Mouse (Mus musculus) liver, embryonic 16.5 days (tissue): ENCODE data around the gene Atp1b2. TPM values are rescaled to one million over a fixed set of nuclear protein-coding genes. Genes with fewer than 3 reads are reported as not detected.

Experiments used
- ATAC-seq: fragments of 200-750 bp; cut with Nextera tagmentation; 2 replicates; pipeline ENCODE4 v1.8.0; 2017; ENCODE audit warnings: low read depth, mild to moderate bottlenecking, moderate number of reproducible peaks, moderate library complexity
- H3K27ac ChIP-seq: fragments of 300-500 bp; sonication (generic); 2 replicates; pipeline ENCODE4 v1.5.1; 2014; ENCODE audit warnings: mild to moderate bottlenecking, low read length
- H3K27me3 ChIP-seq: fragments of 300-500 bp; sonication (generic); 2 replicates; pipeline ENCODE4 v1.6.1; 2014; ENCODE audit warnings: low read depth, low read length, mixed read lengths; ENCODE audit not compliant: control insufficient read depth, insufficient read depth
- H3K36me3 ChIP-seq: fragments of 300-500 bp; sonication (generic); 2 replicates; pipeline ENCODE4 v1.6.1; 2014; ENCODE audit warnings: mild to moderate bottlenecking; ENCODE audit not compliant: control insufficient read depth, insufficient read depth
- H3K4me1 ChIP-seq: fragments of 300-500 bp; sonication (generic); 2 replicates; pipeline ENCODE4 v1.6.1; 2014; ENCODE audit warnings: low read depth, low read length, mixed read lengths; ENCODE audit not compliant: control insufficient read depth
- H3K4me2 ChIP-seq: fragments of 300-500 bp; sonication (generic); 2 replicates; pipeline ENCODE4 v1.6.1; 2014; ENCODE audit warnings: low read depth, low read length, mixed read lengths
- H3K4me3 ChIP-seq: fragments of 300-500 bp; sonication (generic); 2 replicates; pipeline ENCODE4 v1.5.1; 2014; ENCODE audit warnings: low read depth, mild to moderate bottlenecking, low read length
- H3K9ac ChIP-seq: fragments of 300-500 bp; sonication (generic); 2 replicates; pipeline ENCODE4 v1.6.1; 2014; ENCODE audit warnings: low read depth, low read length
- H3K9me3 ChIP-seq: fragments of 300-500 bp; sonication (generic); replicated peaks from 2 replicates; pipeline ENCODE4 v1.6.1; 2016; ENCODE audit warnings: low read length; ENCODE audit not compliant: control insufficient read depth
- WGBS: fragments of 180-500 bp; shearing (Covaris S2); extraction: QIAGEN DNeasy Blood & Tissue Kit; methylation state at CpG from one replicate; pipeline ENCODE4 v1.1.7; 2014; ENCODE audit not compliant: insufficient replicate concordance; 5-methylcytosine and 5-hydroxymethylcytosine counted together
- polyA plus RNA-seq: library from polyadenylated mRNA; unstranded; fragments of >200 nt; fragmentation: Nextera tagmentation; extraction: Ambion mirVana; gene quantifications from 2 replicates; pipeline ENCODE4 v1.2.1, GENCODE M21; 2015

The Atp1b2 gene
- polyA plus RNA-seq, 1 experiment from 2014 or later: 12.6 TPM

- Histone ChIP-seq H3K27me3 (peaks cover 47% of the 10 kb centered on the region), H3K4me2 (no peak overlapping the region), H3K9me3 (no peaks in the 10 kb centered on the region), H3K4me1 (peaks cover 8% of the 10 kb centered on the region; the same call in 1 of the 2 replicates), H3K36me3 (peaks cover 20% of the 10 kb centered on the region), H3K27ac (no peak overlapping the region), H3K4me3 (no peak overlapping the region), H3K9ac (no peak overlapping the region)
- 77% methylated on average over 16 of the region's 16 CpGs for WGBS
- ATAC-seq: no peak
Observed at GRCm38 (mm10) chr11:69560896-69561854, 44.6 kb downstream of the Atp1b2 start.

- no peak for ATAC-seq
- no peaks in the 10 kb centered on the region for H3K9me3 ChIP-seq
- H3K4me3 ChIP-seq: peak within 1 kb of the TSS; percentile 38
- 7% methylated on average over 59 of the region's 59 CpGs for WGBS
- peaks cover 49% of the 10 kb centered on the region for H3K27me3 ChIP-seq
- peaks cover 8% of the 10 kb centered on the region; the same call in 1 of the 2 replicates for H3K4me1 ChIP-seq
- H3K9ac ChIP-seq: peak within 1 kb of the TSS; percentile 14; the same call in 1 of the 2 replicates
- H3K36me3 ChIP-seq: peaks cover 20% of the 10 kb centered on the region
- H3K27ac ChIP-seq: no peak within 1 kb of the TSS
- peak within 1 kb of the TSS; percentile 47 for H3K4me2 ChIP-seq
Observed at GRCm38 (mm10) chr11:69559851-69560765, 45.6 kb downstream of the Atp1b2 start, which contains the start of gene Efnb3. Efnb3 (minus strand) TSS chr11:69560205.

DNA sequence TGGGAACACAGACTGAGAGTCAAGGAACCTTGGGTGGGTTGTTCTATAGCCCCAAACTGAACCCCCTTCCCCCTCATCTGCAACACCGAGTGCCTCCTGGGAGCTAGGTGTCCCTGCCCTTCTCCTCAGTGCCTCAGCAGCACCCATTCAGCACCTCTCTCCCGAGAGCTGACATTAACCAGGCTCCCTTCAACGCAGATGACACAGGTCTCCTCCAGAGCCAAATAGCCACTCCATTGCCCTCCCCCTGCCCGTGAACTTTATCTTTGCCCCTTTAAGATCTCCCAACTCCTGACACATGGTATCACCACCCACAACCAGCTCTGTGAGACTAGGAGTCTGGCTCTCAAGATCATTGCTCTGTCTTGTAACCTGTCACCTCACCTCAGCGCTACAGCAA is 46.6 kb downstream of the Atp1b2 start:
- no peak overlapping the region for H3K27ac ChIP-seq
- no peaks in the 10 kb centered on the region for H3K9me3 ChIP-seq
- no peak overlapping the region for H3K4me3 ChIP-seq
- H3K36me3 ChIP-seq: peaks cover 20% of the 10 kb centered on the region
- H3K4me2 ChIP-seq: no peak overlapping the region
- H3K27me3 ChIP-seq: peaks cover 49% of the 10 kb centered on the region
- WGBS: 20% methylated on average over 5 of the region's 5 CpGs
- no peak overlapping the region for H3K9ac ChIP-seq
- peaks cover 8% of the 10 kb centered on the region; the same call in 1 of the 2 replicates for H3K4me1 ChIP-seq
- no peak for ATAC-seq

DNA sequence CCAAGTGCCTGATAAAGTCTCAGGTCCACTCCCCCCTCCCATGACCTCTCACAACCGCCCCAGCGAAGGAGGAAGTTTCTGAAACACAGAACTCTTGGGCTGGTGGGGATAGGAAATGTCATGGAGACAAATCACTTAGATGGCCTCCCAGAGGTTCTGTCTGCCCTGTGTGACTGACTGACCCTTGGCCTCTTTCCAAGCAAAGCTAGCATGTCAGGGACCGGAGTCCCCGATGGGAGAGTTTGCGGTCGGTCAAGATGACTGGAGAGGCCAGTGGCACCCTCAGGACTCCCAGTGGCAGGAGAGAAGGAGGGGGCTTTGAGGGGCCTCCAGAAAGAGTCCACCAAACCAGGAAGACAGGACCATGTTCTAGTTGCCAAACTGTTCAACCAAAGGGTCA is 47.0 kb downstream of the Atp1b2 start:
- WGBS: 10% methylated on average over 6 of the region's 6 CpGs
- no peak overlapping the region for H3K4me3 ChIP-seq

DNA sequence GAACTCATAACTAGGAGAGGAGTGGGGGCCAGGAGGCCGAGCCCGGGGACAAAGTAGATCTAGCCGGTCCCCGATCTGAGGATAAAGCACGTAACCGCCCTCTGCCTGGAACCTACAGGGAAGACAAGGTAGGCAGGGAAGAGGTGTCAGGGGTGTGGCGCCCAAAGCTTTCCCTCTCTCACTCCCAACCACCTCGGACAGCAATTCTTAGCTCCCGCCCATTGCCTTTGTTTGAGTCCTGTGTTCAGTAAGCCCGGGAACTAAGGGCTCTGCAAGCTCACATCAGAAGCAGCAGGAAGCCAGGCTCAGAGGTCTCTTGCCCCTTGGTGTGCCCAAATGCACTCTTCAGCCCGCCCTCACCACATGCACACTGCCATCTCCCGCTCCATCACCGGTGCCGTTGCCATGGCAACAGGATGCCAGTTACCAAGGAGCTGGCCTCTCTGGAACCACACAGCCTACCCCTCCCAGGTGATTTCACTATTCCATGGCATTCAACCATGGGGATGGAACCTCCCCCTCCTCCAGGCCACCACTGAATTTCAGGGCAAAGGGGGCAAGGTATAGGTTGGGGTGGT is 48.3 kb downstream of the Atp1b2 start:
- Histone ChIP-seq H3K9ac (no peak overlapping the region), H3K4me2 (no peak overlapping the region), H3K36me3 (peaks cover 16% of the 10 kb centered on the region), H3K4me3 (no peak overlapping the region), H3K4me1 (peaks cover 8% of the 10 kb centered on the region), H3K9me3 (no peaks in the 10 kb centered on the region), H3K27ac (no peak overlapping the region), H3K27me3 (peaks cover 49% of the 10 kb centered on the region)
- WGBS: 48% methylated on average over 14 of the region's 14 CpGs
- ATAC-seq: no peak

More for the DNA sequence above, 47.0 kb downstream of the Atp1b2 start:
- ATAC-seq: no peak
- Histone ChIP-seq H3K9me3 (no peaks in the 10 kb centered on the region), H3K27me3 (peaks cover 49% of the 10 kb centered on the region), H3K27ac (no peak overlapping the region), H3K4me2 (no peak overlapping the region), H3K36me3 (peaks cover 20% of the 10 kb centered on the region), H3K4me1 (peaks cover 8% of the 10 kb centered on the region), H3K9ac (no peak overlapping the region)

DNA sequence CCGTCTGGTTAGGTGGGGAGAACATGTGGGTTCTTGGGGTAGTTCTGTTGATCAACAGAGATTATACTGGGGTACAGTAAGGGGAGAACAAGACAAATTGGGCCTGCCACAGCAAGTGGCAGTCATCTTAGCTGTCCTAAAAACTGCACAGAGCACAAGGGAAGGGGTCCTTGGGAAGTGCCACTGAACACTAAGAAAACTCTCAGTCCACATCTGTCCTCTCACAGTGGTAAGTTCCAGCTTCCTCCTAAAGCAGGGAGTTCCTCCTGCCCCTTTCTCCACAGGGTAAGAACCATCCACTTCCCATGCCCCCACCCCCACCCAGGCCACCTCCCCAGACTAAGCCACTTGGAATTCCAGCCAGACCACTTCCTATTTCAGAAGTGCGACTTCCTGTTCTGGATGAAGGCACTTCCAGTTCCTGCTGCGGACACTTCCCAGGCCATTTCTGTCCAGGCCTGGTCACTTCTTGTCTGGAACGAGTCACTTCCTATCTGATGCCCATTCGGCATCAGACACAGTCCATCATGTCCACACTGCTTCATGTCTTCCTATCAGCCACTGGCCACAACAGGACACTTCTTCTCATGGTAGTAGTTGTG is 51.1 kb downstream of the Atp1b2 start:
- Histone ChIP-seq H3K4me3 (no peak overlapping the region), H3K4me2 (no peak overlapping the region), H3K9me3 (no peaks in the 10 kb centered on the region), H3K36me3 (no peaks in the 10 kb centered on the region), H3K27me3 (peaks cover 35% of the 10 kb centered on the region), H3K9ac (no peak overlapping the region), H3K4me1 (peaks cover 8% of the 10 kb centered on the region), H3K27ac (no peak overlapping the region)
- ATAC-seq: no peak
- 43% methylated on average over 5 of the region's 5 CpGs for WGBS

- no peak overlapping the region for H3K4me3 ChIP-seq
- no peak overlapping the region for H3K9ac ChIP-seq
- H3K9me3 ChIP-seq: no peaks in the 10 kb centered on the region
Observed at GRCm38 (mm10) chr11:69553341-69553721, 52.4 kb downstream of the Atp1b2 start.

GRCm38 (mm10) chr11:69552622-69553340 is 53.0 kb downstream of the Atp1b2 start:
- H3K4me2 ChIP-seq: no peak overlapping the region
- no peaks in the 10 kb centered on the region for H3K9me3 ChIP-seq
- no peak for ATAC-seq
- H3K27ac ChIP-seq: no peak overlapping the region
- no peaks in the 10 kb centered on the region for H3K36me3 ChIP-seq
- H3K4me3 ChIP-seq: no peak overlapping the region
- peaks cover 34% of the 10 kb centered on the region for H3K27me3 ChIP-seq
- H3K4me1 ChIP-seq: no peaks in the 10 kb centered on the region; the same call in 1 of the 2 replicates
- WGBS: 42% methylated on average over 14 of the region's 14 CpGs
- H3K9ac ChIP-seq: no peak overlapping the region

More at GRCm38 (mm10) chr11:69553341-69553721, 52.4 kb downstream of the Atp1b2 start:
- Histone ChIP-seq H3K4me2 (no peak overlapping the region), H3K36me3 (no peaks in the 10 kb centered on the region), H3K4me1 (no peaks in the 10 kb centered on the region; the same call in 1 of the 2 replicates), H3K27me3 (peaks cover 32% of the 10 kb centered on the region), H3K27ac (no peak overlapping the region)
- ATAC-seq: no peak
- WGBS: 51% methylated on average over 2 of the region's 2 CpGs
